Mouse (Mus musculus) embryo, embryonic 10.5 days (tissue): ENCODE data around the gene Hadha.

ENCODE experiments used
- DNase-seq: peaks from one replicate; pipeline ENCODE4 v3.0.0-alpha.2; 2015; ENCODE audit warnings: low spot score

Gene Hadha

GRCm38 (mm10) chr5:30154474-30155394 lies at the start of gene Hadha, which contains the start of gene Hadhb:
TSS of gene Hadha (minus strand) at chr5:30155162.
TSS of gene Hadhb (plus strand) at chr5:30155248.
- peak; percentile 91 for DNase-seq

GRCm38 (mm10) chr5:30204441-30204840 lies 49.5 kb upstream of the Hadha start:
- no peak for DNase-seq

- no peak for DNase-seq
Observed at GRCm38 (mm10) chr5:30203216-30203885, 48.4 kb upstream of the Hadha start.

GRCm38 (mm10) chr5:30202221-30202620 lies 47.3 kb upstream of the Hadha start:
- DNase-seq = no peak

GRCm38 (mm10) chr5:30201521-30201920 lies 46.6 kb upstream of the Hadha start:
- DNase-seq = peak; percentile 54

GRCm38 (mm10) chr5:30198257-30198656 lies 43.3 kb upstream of the Hadha start:
- DNase-seq = no peak

GRCm38 (mm10) chr5:30195340-30195739 lies 40.4 kb upstream of the Hadha start:
- no peak for DNase-seq

- DNase-seq = peak; percentile 38
Observed at GRCm38 (mm10) chr5:30192452-30192851, 37.5 kb upstream of the Hadha start.

- DNase-seq = no peak
Observed at GRCm38 (mm10) chr5:30187687-30188485, 32.9 kb upstream of the Hadha start.

- peak; percentile 16 for DNase-seq
Observed at GRCm38 (mm10) chr5:30175811-30176210, 20.8 kb upstream of the Hadha start.

GRCm38 (mm10) chr5:30172931-30173692 lies 18.1 kb upstream of the Hadha start:
- no peak for DNase-seq

- DNase-seq = peak; percentile 87
Observed at GRCm38 (mm10) chr5:30172115-30172514, 17.2 kb upstream of the Hadha start.

GRCm38 (mm10) chr5:30170303-30170940 lies 15.5 kb upstream of the Hadha start:
- no peak for DNase-seq

- DNase-seq = no peak
Observed at GRCm38 (mm10) chr5:30165234-30165946, 10.4 kb upstream of the Hadha start.

- no peak for DNase-seq
Observed at GRCm38 (mm10) chr5:30162339-30162738, 7.4 kb upstream of the Hadha start.

GRCm38 (mm10) chr5:30161836-30162235 lies 6.9 kb upstream of the Hadha start:
- no peak for DNase-seq

GRCm38 (mm10) chr5:30159601-30160000 lies 4.6 kb upstream of the Hadha start:
- DNase-seq = no peak

GRCm38 (mm10) chr5:30155821-30156629 lies 1.1 kb upstream of the Hadha start:
- peak; percentile 7 for DNase-seq

- DNase-seq = no peak
Observed at GRCm38 (mm10) chr5:30155395-30155792, 432 bp upstream of the Hadha start.
